Mouse (Mus musculus) forebrain, embryonic 16.5 days (tissue): Measurements from ENCODE around the gene Map6d1. TPM values are rescaled to one million over a fixed set of nuclear protein-coding genes. Genes with fewer than 3 reads are reported as not detected.

ENCODE experiments used
- ATAC-seq: fragments of 200-750 bp; cut with Nextera tagmentation; 2 replicates; pipeline ENCODE4 v1.8.0; 2017; ENCODE audit warnings: mild to moderate bottlenecking, moderate library complexity
- H3K27ac ChIP-seq: fragments of 300-500 bp; sonication (generic); 2 replicates; pipeline ENCODE4 v1.5.1; 2014; ENCODE audit warnings: low read length, control low read depth
- H3K27me3 ChIP-seq: fragments of 300-500 bp; sonication (generic); replicated peaks from 2 replicates; pipeline ENCODE4 v1.6.1; 2014; ENCODE audit warnings: low read length; ENCODE audit not compliant: control insufficient read depth, insufficient read depth
- H3K36me3 ChIP-seq: fragments of 300-500 bp; sonication (generic); 2 replicates; pipeline ENCODE4 v1.6.1; 2014; ENCODE audit not compliant: control insufficient read depth, insufficient read depth
- H3K4me1 ChIP-seq: fragments of 300-500 bp; sonication (generic); replicated peaks from 2 replicates; pipeline ENCODE4 v1.6.1; 2014; ENCODE audit warnings: low read length; ENCODE audit not compliant: control insufficient read depth, insufficient read depth
- H3K4me2 ChIP-seq: fragments of 300-500 bp; sonication (generic); 2 replicates; pipeline ENCODE4 v1.6.1; 2014; ENCODE audit warnings: mild to moderate bottlenecking, low read length, control low read depth
- H3K4me3 ChIP-seq: fragments of 300-500 bp; sonication (generic); replicated peaks from 2 replicates; pipeline ENCODE4 v1.5.1; 2014; ENCODE audit warnings: mild to moderate bottlenecking, low read length, control low read depth
- H3K9ac ChIP-seq: fragments of 300-500 bp; sonication (generic); replicated peaks from 2 replicates; pipeline ENCODE4 v1.6.1; 2014; ENCODE audit warnings: low read depth, low read length, control low read depth
- H3K9me3 ChIP-seq: fragments of 300-500 bp; sonication (generic); 2 replicates; pipeline ENCODE4 v1.6.1; 2016; ENCODE audit warnings: low read length; ENCODE audit not compliant: control insufficient read depth
- WGBS: fragments of 180-500 bp; shearing (Covaris S2); extraction: QIAGEN DNeasy Blood & Tissue Kit; methylation state at CpG from one replicate; pipeline ENCODE4 v1.1.7; 2014; 5-methylcytosine and 5-hydroxymethylcytosine counted together
- polyA plus RNA-seq: library from polyadenylated mRNA; unstranded; fragments of >200 nt; fragmentation: Nextera tagmentation; extraction: Ambion mirVana; gene quantifications from 2 replicates; pipeline ENCODE4 v1.2.1, GENCODE M21; 2015

Map6d1 gene
- polyA plus RNA-seq = 2.8 and 4.3 TPM in 2 replicates

GRCm38 (mm10) chr16:20240468-20241414 lies at the start of gene Map6d1:
TSS of gene Map6d1 (minus strand) at chr16:20241358.
- H3K9ac ChIP-seq = peak within 1 kb of the TSS; percentile 87
- peaks cover 4% of the 10 kb centered on the region for H3K4me1 ChIP-seq
- no peaks in the 10 kb centered on the region for H3K36me3 ChIP-seq
- peak; percentile 81 for ATAC-seq
- peak within 1 kb of the TSS; percentile 85 for H3K4me3 ChIP-seq
- peak within 1 kb of the TSS; percentile 23; the same call in 1 of the 2 replicates for H3K27ac ChIP-seq
- under 1% methylated on average over 90 of the region's 90 CpGs for WGBS
- H3K4me2 ChIP-seq = peak within 1 kb of the TSS; percentile 84
- H3K9me3 ChIP-seq = no peaks in the 10 kb centered on the region
- no peaks in the 10 kb centered on the region; the same call in 1 of the 2 replicates for H3K27me3 ChIP-seq

GRCm38 (mm10) chr16:20280238-20280637 lies 39.1 kb upstream of the Map6d1 start:
- WGBS = 83% methylated on average over 4 of the region's 4 CpGs
- Histone ChIP-seq H3K4me3 (no peak overlapping the region), H3K4me1 (no peaks in the 10 kb centered on the region), H3K27ac (no peak overlapping the region), H3K27me3 (no peaks in the 10 kb centered on the region), H3K9me3 (no peaks in the 10 kb centered on the region), H3K9ac (no peak overlapping the region), H3K4me2 (no peak overlapping the region), H3K36me3 (peaks cover 29% of the 10 kb centered on the region)
- ATAC-seq = no peak

- H3K4me1 ChIP-seq = no peaks in the 10 kb centered on the region
- H3K9me3 ChIP-seq = no peaks in the 10 kb centered on the region
- H3K4me3 ChIP-seq = no peak overlapping the region
- H3K27ac ChIP-seq = no peak overlapping the region
- no peak overlapping the region for H3K9ac ChIP-seq
- no peaks in the 10 kb centered on the region for H3K27me3 ChIP-seq
- WGBS = 91% methylated on average over 5 of the region's 5 CpGs
- peaks cover 26% of the 10 kb centered on the region for H3K36me3 ChIP-seq
- no peak for ATAC-seq
- no peak overlapping the region for H3K4me2 ChIP-seq
Measured at GRCm38 (mm10) chr16:20279395-20279794, 38.2 kb upstream of the Map6d1 start.

- no peak overlapping the region for H3K27ac ChIP-seq
- 17% methylated on average over 3 of the region's 3 CpGs for WGBS
- H3K4me1 ChIP-seq = no peaks in the 10 kb centered on the region
- no peak overlapping the region for H3K9ac ChIP-seq
- no peak for ATAC-seq
- no peak overlapping the region for H3K4me3 ChIP-seq
- peaks cover 2% of the 10 kb centered on the region; the same call in 1 of the 2 replicates for H3K36me3 ChIP-seq
- no peaks in the 10 kb centered on the region for H3K27me3 ChIP-seq
- no peak overlapping the region for H3K4me2 ChIP-seq
- H3K9me3 ChIP-seq = no peaks in the 10 kb centered on the region
Measured at GRCm38 (mm10) chr16:20272994-20273393, 31.8 kb upstream of the Map6d1 start.

- no peak for ATAC-seq
- Histone ChIP-seq H3K36me3 (no peaks in the 10 kb centered on the region), H3K4me2 (no peak overlapping the region), H3K27me3 (no peaks in the 10 kb centered on the region), H3K9ac (no peak overlapping the region), H3K27ac (no peak overlapping the region), H3K4me3 (no peak overlapping the region), H3K9me3 (no peaks in the 10 kb centered on the region), H3K4me1 (no peaks in the 10 kb centered on the region)
- 86% methylated on average over 4 of the region's 4 CpGs for WGBS
Measured at GRCm38 (mm10) chr16:20271339-20271738, 30.2 kb upstream of the Map6d1 start.

- Histone ChIP-seq H3K27me3 (no peaks in the 10 kb centered on the region), H3K36me3 (no peaks in the 10 kb centered on the region), H3K9me3 (no peaks in the 10 kb centered on the region), H3K9ac (no peak overlapping the region), H3K4me2 (no peak overlapping the region), H3K27ac (no peak overlapping the region), H3K4me3 (no peak overlapping the region), H3K4me1 (no peaks in the 10 kb centered on the region)
- WGBS = 90% methylated on average over 7 of the region's 7 CpGs
- no peak for ATAC-seq
Measured at GRCm38 (mm10) chr16:20265089-20265488, 23.9 kb upstream of the Map6d1 start.

- no peak overlapping the region for H3K4me3 ChIP-seq
- H3K36me3 ChIP-seq = no peaks in the 10 kb centered on the region
- no peaks in the 10 kb centered on the region for H3K4me1 ChIP-seq
- no peak overlapping the region for H3K4me2 ChIP-seq
- H3K27ac ChIP-seq = no peak overlapping the region
- no peak overlapping the region for H3K9ac ChIP-seq
- 78% methylated on average over 5 of the region's 5 CpGs for WGBS
- no peak for ATAC-seq
- H3K27me3 ChIP-seq = no peaks in the 10 kb centered on the region
- H3K9me3 ChIP-seq = no peaks in the 10 kb centered on the region
Measured at GRCm38 (mm10) chr16:20257926-20258325, 16.8 kb upstream of the Map6d1 start.

- no peak overlapping the region for H3K9ac ChIP-seq
- H3K9me3 ChIP-seq = no peaks in the 10 kb centered on the region
- no peak for ATAC-seq
- no peak overlapping the region for H3K4me2 ChIP-seq
- H3K4me1 ChIP-seq = no peaks in the 10 kb centered on the region
- no peaks in the 10 kb centered on the region for H3K36me3 ChIP-seq
- H3K4me3 ChIP-seq = no peak overlapping the region
- 85% methylated on average over 9 of the region's 9 CpGs for WGBS
- no peaks in the 10 kb centered on the region for H3K27me3 ChIP-seq
- H3K27ac ChIP-seq = no peak overlapping the region
Measured at GRCm38 (mm10) chr16:20248442-20249174, 7.5 kb upstream of the Map6d1 start.

- Histone ChIP-seq H3K4me2 (no peak overlapping the region), H3K9ac (no peak overlapping the region), H3K27ac (no peak overlapping the region), H3K4me1 (no peaks in the 10 kb centered on the region), H3K9me3 (no peaks in the 10 kb centered on the region), H3K36me3 (no peaks in the 10 kb centered on the region), H3K4me3 (no peak overlapping the region), H3K27me3 (no peaks in the 10 kb centered on the region)
- no peak for ATAC-seq
Measured at GRCm38 (mm10) chr16:20247103-20247502, 5.9 kb upstream of the Map6d1 start.
